Mouse (Mus musculus) neural tube, embryonic 11.5 days (tissue): ENCODE data around the gene Cbl. TPM values are rescaled to one million over a fixed set of nuclear protein-coding genes. Genes with fewer than 3 reads are reported as not detected.
A peak's percentile ranks its signal among the peaks of the same experiment; 100 is the strongest.

Experiments used
- ATAC-seq: fragments of 200-750 bp; cut with Nextera tagmentation; 2 replicates; pipeline ENCODE4 v1.8.0; 2017; ENCODE audit warnings: moderate number of reproducible peaks, mild to moderate bottlenecking, moderate TSS enrichment, moderate library complexity; ENCODE audit not compliant: insufficient read depth, low FRiP score, low TSS enrichment
- DNase-seq: peaks from one replicate; pipeline ENCODE4 v3.0.0-alpha.2; 2015; ENCODE audit warnings: low spot score
- H3K27ac ChIP-seq: fragments of 300-500 bp; sonication (generic); 2 replicates; pipeline ENCODE4 v1.5.1; 2014; ENCODE audit warnings: low read depth, mild to moderate bottlenecking, low read length
- H3K27me3 ChIP-seq: fragments of 300-500 bp; sonication (generic); 2 replicates; pipeline ENCODE4 v1.6.1; 2014; ENCODE audit warnings: mild to moderate bottlenecking, low read length, mixed read lengths; ENCODE audit not compliant: control insufficient read depth, insufficient read depth
- H3K36me3 ChIP-seq: fragments of 300-500 bp; sonication (generic); 2 replicates; pipeline ENCODE4 v1.6.1; 2014; ENCODE audit warnings: mild to moderate bottlenecking, low read length, moderate library complexity, mixed read lengths; ENCODE audit not compliant: control insufficient read depth, insufficient read depth
- H3K4me1 ChIP-seq: fragments of 300-500 bp; sonication (generic); 2 replicates; pipeline ENCODE4 v1.6.1; 2014; ENCODE audit warnings: low read length, mixed read lengths; ENCODE audit not compliant: control insufficient read depth, insufficient read depth
- H3K4me2 ChIP-seq: fragments of 300-500 bp; sonication (generic); 2 replicates; pipeline ENCODE4 v1.6.1; 2014; ENCODE audit warnings: low read depth, mild to moderate bottlenecking, moderate library complexity
- H3K4me3 ChIP-seq: fragments of 300-500 bp; sonication (generic); 2 replicates; pipeline ENCODE4 v1.5.1; 2014; ENCODE audit warnings: low read depth, low read length
- H3K9ac ChIP-seq: fragments of 300-500 bp; sonication (generic); 2 replicates; pipeline ENCODE4 v1.6.1; 2014; ENCODE audit warnings: mild to moderate bottlenecking, low read length
- H3K9me3 ChIP-seq: fragments of 300-500 bp; sonication (generic); 2 replicates; pipeline ENCODE4 v1.6.1; 2016; ENCODE audit warnings: low read length; ENCODE audit not compliant: control insufficient read depth
- WGBS: fragments of 180-500 bp; shearing (Covaris S2); extraction: QIAGEN DNeasy Blood & Tissue Kit; methylation state at CpG from one replicate; pipeline ENCODE4 v1.1.7; 2014; 5-methylcytosine and 5-hydroxymethylcytosine counted together
- polyA plus RNA-seq: library from polyadenylated mRNA; unstranded; fragments of >200 nt; fragmentation: Nextera tagmentation; extraction: Ambion mirVana; gene quantifications from 2 replicates; pipeline ENCODE4 v1.2.1, GENCODE M21; 2014

The Cbl gene
- polyA plus RNA-seq, 1 experiment from 2014 or later = 22.2 TPM

DNA sequence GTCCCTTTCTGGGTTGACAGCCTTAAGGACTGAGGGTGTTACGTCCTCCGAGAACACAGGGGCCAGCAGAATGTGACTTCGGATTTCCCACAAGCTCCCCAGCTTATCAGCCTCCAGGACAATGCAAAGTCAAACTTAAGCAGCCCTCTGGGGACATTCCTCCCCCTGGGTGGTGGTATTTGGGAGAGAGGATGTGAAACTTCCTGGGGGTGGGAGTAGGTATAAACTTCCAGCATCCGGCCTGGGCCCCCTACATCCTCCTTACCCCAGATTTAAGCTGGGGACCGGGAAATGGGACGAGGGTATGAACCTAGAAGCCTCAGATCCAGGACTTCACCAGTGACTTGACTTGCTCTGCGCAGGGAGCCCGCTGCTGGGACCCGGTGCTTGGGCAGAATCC is 104.2 kb downstream of the Cbl start:
- H3K4me2 ChIP-seq = peak overlapping the region; percentile 70
- H3K9ac ChIP-seq = peak overlapping the region; percentile 61
- peaks cover 21% of the 10 kb centered on the region for H3K27me3 ChIP-seq

DNA sequence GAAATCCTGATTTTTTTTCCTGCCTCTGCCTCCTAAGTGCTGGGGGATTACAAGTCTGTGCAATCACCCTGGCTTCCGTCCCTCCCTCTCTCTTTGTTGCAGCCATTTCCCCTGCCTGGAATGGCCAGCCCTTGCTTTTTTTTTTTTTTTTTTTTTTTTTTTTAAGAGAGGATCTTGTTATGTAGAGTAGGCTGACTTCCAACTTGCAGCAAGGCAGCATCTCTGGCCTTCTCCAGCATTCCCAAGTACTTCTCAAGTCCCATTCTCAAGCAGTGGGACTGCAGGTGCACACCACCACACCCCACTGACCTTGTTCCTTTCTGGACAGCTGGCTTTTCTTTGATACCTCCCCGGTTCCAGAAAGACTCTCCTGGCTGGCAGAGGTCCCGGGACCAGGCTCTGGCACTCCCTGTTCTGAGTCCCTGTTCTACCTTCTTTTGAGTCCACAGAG is 106.5 kb downstream of the Cbl start:
- Histone ChIP-seq H3K4me2 (no peak overlapping the region), H3K36me3 (no peaks in the 10 kb centered on the region), H3K9ac (no peak overlapping the region), H3K4me1 (peaks cover 13% of the 10 kb centered on the region), H3K27ac (no peak overlapping the region), H3K27me3 (0 out of 2 replicates have a peak, but pooled peaks cover under 1% of the 10 kb centered on the region), H3K9me3 (no peaks in the 10 kb centered on the region), H3K4me3 (no peak overlapping the region)
- no peak for ATAC-seq
- no peak for DNase-seq
- WGBS = 55% methylated on average over 3 of the region's 3 CpGs

More for the DNA sequence above, 104.2 kb downstream of the Cbl start:
- 8% methylated on average over 9 of the region's 9 CpGs for WGBS
- H3K4me1 ChIP-seq = peaks cover 23% of the 10 kb centered on the region
- H3K9me3 ChIP-seq = no peaks in the 10 kb centered on the region
- H3K4me3 ChIP-seq = peak overlapping the region; percentile 34
- H3K36me3 ChIP-seq = no peaks in the 10 kb centered on the region
- no peak for DNase-seq
- H3K27ac ChIP-seq = no peak overlapping the region
- ATAC-seq = no peak

DNA sequence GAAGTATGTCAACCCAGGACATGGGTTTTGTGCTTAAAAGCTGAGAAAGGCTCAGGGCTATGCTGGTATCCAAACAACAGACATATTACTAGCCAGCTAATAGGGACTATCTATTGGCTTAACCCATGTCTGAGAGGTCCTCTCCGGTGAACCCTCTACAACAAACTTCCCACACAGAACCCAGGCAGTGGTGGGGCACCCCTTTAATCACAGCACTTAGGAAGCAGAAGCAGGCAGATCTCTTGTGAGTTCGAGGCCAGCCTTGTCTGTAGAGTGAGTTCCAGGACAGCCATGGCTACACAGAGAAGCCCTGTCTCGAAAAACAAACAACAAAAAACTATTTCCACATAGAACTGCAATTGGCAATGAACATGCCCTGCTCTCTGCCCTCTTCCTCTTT is 107.1 kb downstream of the Cbl start:
- H3K9me3 ChIP-seq = no peaks in the 10 kb centered on the region
- H3K27ac ChIP-seq = no peak overlapping the region
- no peaks in the 10 kb centered on the region for H3K27me3 ChIP-seq
- ATAC-seq = no peak
- no peak overlapping the region for H3K4me2 ChIP-seq
- H3K9ac ChIP-seq = no peak overlapping the region
- no peak overlapping the region for H3K4me3 ChIP-seq
- WGBS = 89% methylated on average over 3 of the region's 3 CpGs
- peaks cover 13% of the 10 kb centered on the region for H3K4me1 ChIP-seq
- no peak for DNase-seq
- no peaks in the 10 kb centered on the region for H3K36me3 ChIP-seq

DNA sequence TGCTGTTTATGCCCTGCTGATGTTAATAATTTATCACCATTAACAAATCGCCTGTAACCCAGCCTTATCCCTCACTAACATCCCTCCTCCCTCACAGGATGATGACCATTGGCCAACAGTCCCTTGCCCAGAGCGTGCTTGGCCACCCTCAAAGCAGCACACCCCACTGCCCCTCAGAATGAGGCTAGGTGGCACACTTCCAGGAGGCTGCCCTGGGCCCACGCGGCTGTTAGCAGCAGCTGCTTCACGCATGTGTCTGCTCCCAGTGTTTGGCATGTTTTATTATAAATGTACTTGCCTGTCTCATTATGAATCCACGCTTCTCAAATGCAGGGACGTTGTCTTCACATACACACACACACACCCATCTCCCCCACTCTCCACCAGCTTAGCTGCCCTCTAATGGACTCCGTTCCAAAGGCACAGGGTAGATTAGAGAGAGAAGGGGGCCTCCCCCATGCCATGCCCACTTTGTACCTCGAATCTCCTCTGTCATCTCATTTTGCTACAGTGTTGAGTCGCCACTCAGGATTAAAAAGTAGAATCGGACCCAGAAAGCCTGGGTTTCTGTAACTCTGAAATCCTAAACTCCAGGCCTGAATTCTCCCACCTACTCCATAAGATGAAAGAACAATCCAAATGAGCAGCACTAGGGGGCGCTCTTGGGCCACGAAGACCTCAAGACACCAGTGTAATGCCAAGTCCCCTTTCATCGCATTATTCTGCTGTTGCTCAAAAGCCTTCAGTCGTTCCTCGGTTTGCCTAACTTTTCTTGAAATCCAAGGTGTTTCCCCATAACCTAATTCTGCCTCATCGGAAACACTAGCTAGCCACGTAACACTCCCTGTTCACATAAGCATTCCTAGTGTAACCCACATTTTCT is 108.1 kb downstream of the Cbl start:
- ATAC-seq (no peak), DNase-seq (peak; percentile 87)
- no peaks in the 10 kb centered on the region for H3K27me3 ChIP-seq
- no peak overlapping the region for H3K27ac ChIP-seq
- no peaks in the 10 kb centered on the region for H3K9me3 ChIP-seq
- WGBS = 36% methylated on average over 18 of the region's 18 CpGs
- H3K4me1 ChIP-seq = peaks cover 12% of the 10 kb centered on the region
- no peak overlapping the region for H3K9ac ChIP-seq
- no peak overlapping the region for H3K4me2 ChIP-seq
- H3K36me3 ChIP-seq = no peaks in the 10 kb centered on the region
- H3K4me3 ChIP-seq = no peak overlapping the region

DNA sequence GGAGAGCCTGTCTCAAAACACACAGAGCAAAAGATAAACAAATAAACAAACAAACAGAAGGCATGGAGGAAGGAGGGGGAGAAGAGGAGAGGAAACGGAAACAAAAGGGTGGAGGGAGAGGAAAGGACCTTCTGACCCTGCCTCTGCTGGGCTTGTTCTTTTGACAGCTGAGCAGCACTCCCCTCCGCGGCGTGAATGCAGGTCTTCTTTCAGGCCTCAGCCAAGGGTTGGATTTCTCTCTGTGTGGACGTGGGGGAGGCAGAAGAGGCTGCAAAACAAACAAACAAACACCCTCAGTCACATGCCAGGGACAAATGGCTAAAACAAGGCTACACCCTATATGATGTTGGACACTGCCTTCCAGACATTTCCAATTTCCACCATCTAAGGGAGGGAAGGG is 108.8 kb downstream of the Cbl start:
- WGBS = 43% methylated on average over 5 of the region's 5 CpGs
- no peak for DNase-seq
- H3K4me2 ChIP-seq = no peak overlapping the region
- H3K4me3 ChIP-seq = no peak overlapping the region
- H3K9me3 ChIP-seq = no peaks in the 10 kb centered on the region
- H3K27me3 ChIP-seq = no peaks in the 10 kb centered on the region
- ATAC-seq = no peak
- H3K9ac ChIP-seq = no peak overlapping the region
- no peak overlapping the region for H3K27ac ChIP-seq
- H3K4me1 ChIP-seq = peaks cover 6% of the 10 kb centered on the region
- no peaks in the 10 kb centered on the region for H3K36me3 ChIP-seq

DNA sequence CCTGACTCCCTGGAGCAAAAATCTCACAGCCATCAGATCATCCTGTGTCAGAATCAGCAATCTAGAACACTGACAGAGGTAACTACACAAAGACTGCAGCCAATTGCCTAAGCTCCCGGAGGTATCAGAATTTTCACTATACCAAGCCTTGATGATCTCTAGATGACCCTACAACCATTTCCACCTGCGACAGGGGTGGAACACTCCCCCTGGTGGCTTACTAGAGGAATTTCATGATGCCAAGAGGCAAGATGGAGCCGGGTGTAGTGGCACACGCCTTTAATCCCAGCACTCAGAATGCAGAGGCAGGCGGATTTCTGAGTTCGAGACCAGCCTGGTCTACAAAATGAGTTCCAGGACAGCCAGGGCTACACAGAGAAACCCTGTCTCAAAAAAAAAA is 109.5 kb downstream of the Cbl start:
- 74% methylated on average over 6 of the region's 6 CpGs for WGBS
- Histone ChIP-seq H3K4me2 (no peak overlapping the region), H3K9ac (no peak overlapping the region), H3K4me3 (no peak overlapping the region), H3K4me1 (peaks cover 4% of the 10 kb centered on the region; the same call in 1 of the 2 replicates), H3K27ac (no peak overlapping the region), H3K27me3 (no peaks in the 10 kb centered on the region), H3K36me3 (no peaks in the 10 kb centered on the region), H3K9me3 (no peaks in the 10 kb centered on the region)
- DNase-seq (no peak), ATAC-seq (no peak)

DNA sequence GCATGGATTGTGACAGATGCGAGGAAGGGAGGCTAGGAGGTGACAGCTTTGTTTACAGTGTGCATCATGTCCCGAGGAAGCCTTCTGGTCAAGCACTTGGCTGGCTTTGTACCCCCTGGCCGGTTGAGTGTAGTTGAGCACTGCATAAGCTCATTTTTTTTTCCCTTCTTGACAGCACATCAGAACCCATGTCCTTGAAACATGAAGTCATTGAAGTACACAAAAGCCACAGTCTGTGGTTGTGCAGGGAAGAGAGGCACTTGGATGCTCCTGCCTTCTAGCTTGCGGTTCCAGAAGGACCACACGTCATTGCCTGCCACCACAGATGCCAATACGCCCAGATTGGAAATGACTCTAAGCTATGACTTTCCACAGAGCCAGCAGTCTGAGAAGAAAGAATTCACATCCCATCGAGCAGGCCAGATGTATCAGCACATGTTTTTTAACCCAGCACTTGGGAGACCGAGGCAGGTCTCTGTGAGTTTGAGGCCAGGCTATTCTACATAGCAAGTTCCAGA is 113.8 kb downstream of the Cbl start:
- Histone ChIP-seq H3K4me1 (no peaks in the 10 kb centered on the region), H3K36me3 (no peaks in the 10 kb centered on the region), H3K27ac (no peak overlapping the region), H3K4me3 (no peak overlapping the region), H3K27me3 (no peaks in the 10 kb centered on the region), H3K4me2 (no peak overlapping the region), H3K9ac (no peak overlapping the region), H3K9me3 (no peaks in the 10 kb centered on the region)
- 78% methylated on average over 8 of the region's 8 CpGs for WGBS
- no peak for DNase-seq
- no peak for ATAC-seq

DNA sequence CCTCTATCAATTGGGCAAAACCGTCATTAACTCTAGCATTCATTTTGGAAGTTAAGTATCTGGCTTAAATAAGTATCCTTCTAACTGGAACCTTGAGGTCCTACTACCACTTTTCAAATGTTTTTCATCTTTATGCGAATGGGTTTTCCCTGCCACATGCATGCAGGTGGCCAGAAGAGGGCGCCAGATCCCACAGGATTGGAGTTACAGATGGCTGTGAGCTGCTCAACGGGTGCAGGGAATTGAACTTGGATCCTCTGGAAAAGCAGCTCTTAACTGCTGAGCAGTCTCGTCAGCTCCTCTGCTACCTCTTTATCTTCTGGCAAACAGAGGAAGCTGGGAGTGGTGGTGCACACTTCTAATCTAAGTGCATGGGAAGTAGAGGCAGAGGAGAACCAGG is 114.8 kb downstream of the Cbl start:
- ATAC-seq (no peak), DNase-seq (no peak)
- no peak overlapping the region for H3K9ac ChIP-seq
- H3K4me3 ChIP-seq = no peak overlapping the region
- H3K36me3 ChIP-seq = no peaks in the 10 kb centered on the region
- no peak overlapping the region for H3K27ac ChIP-seq
- H3K4me2 ChIP-seq = no peak overlapping the region
- H3K27me3 ChIP-seq = no peaks in the 10 kb centered on the region
- no peaks in the 10 kb centered on the region for H3K9me3 ChIP-seq
- no peaks in the 10 kb centered on the region for H3K4me1 ChIP-seq
- 52% methylated on average over 5 of the region's 5 CpGs for WGBS

DNA sequence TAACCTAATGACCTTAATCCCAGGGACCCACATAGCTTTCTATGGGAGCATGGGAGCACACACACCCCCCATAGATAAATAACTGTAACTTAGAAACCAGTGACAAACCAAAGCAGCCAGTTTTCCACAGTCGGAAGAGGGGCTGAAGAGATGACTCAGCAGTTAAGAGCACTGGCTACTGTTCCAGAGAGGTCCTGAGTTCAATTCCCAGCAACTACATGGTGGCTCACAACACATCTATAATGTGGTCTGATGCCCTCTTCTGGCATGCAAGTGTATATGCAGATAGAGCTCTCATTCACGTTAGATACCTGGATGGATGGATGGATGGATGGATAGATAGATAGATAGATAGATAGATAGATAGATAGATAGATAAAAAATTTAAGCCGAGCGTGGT is 117.7 kb downstream of the Cbl start:
- no peak overlapping the region for H3K4me2 ChIP-seq
- DNase-seq = no peak
- WGBS = 93% methylated on average over 4 of the region's 4 CpGs

More for the DNA sequence above, 117.7 kb downstream of the Cbl start:
- no peak overlapping the region for H3K9ac ChIP-seq
- H3K9me3 ChIP-seq = no peaks in the 10 kb centered on the region
- no peak for ATAC-seq
- no peak overlapping the region for H3K27ac ChIP-seq
- no peaks in the 10 kb centered on the region for H3K36me3 ChIP-seq
- H3K4me3 ChIP-seq = no peak overlapping the region
- H3K27me3 ChIP-seq = no peaks in the 10 kb centered on the region
- H3K4me1 ChIP-seq = no peaks in the 10 kb centered on the region
